Mouse (Mus musculus): Measurements from ENCODE around the gene Klf12. TPM values are rescaled to one million over a fixed set of nuclear protein-coding genes. Genes with fewer than 3 reads are reported as not detected.

Gene Klf12
- polyA plus RNA-seq, 1 experiment from 2014 or later: 50.3 TPM

- H3K27ac ChIP-seq (replicated peaks): no peak overlapping the region
- 0 out of 2 replicates have a peak, but pooled peaks cover 3% of the 10 kb centered on the region for H3K36me3 ChIP-seq
- 35% methylated on average over 6 of the region's 6 CpGs for WGBS
- H3K27me3 ChIP-seq: no peaks in the 10 kb centered on the region
- H3K4me1 ChIP-seq: peaks cover 11% of the 10 kb centered on the region; the same call in 1 of the 2 replicates
- no peak for ATAC-seq (ENCODE audit: low FRiP score, low read depth)
- H3K9me3 ChIP-seq: no peaks in the 10 kb centered on the region
- H3K4me3 ChIP-seq: no peak overlapping the region
- H3K9ac ChIP-seq (replicated peaks): no peak overlapping the region
- no peak overlapping the region for H3K4me2 ChIP-seq (replicated peaks)
Measured at GRCm38 (mm10) chr14:100113419-100113818, 171.1 kb downstream of the Klf12 start.

GRCm38 (mm10) chr14:100111735-100112134 lies 172.7 kb downstream of the Klf12 start:
- Histone ChIP-seq H3K27ac (replicated peaks) (no peak overlapping the region), H3K9ac (replicated peaks) (no peak overlapping the region), H3K4me2 (replicated peaks) (no peak overlapping the region), H3K4me1 (peaks cover 11% of the 10 kb centered on the region; the same call in 1 of the 2 replicates), H3K27me3 (no peaks in the 10 kb centered on the region), H3K36me3 (0 out of 2 replicates have a peak, but pooled peaks cover 5% of the 10 kb centered on the region), H3K4me3 (no peak overlapping the region), H3K9me3 (no peaks in the 10 kb centered on the region)
- 0% methylated on average over 1 of the region's 1 CpGs for WGBS
- no peak for ATAC-seq (ENCODE audit: low FRiP score, low read depth)

- no peak overlapping the region for H3K9ac ChIP-seq (replicated peaks)
- peaks cover 23% of the 10 kb centered on the region for H3K4me1 ChIP-seq
- no peak for ATAC-seq (ENCODE audit: low FRiP score, low read depth)
- no peak overlapping the region for H3K4me2 ChIP-seq (replicated peaks)
- WGBS: 16% methylated on average over 6 of the region's 6 CpGs
- no peaks in the 10 kb centered on the region for H3K9me3 ChIP-seq
- H3K4me3 ChIP-seq: no peak overlapping the region
- no peaks in the 10 kb centered on the region for H3K27me3 ChIP-seq
- no peak overlapping the region for H3K27ac ChIP-seq (replicated peaks)
- H3K36me3 ChIP-seq: peaks cover 5% of the 10 kb centered on the region; the same call in 1 of the 2 replicates
Measured at GRCm38 (mm10) chr14:100109563-100109962, 174.9 kb downstream of the Klf12 start.

DNA sequence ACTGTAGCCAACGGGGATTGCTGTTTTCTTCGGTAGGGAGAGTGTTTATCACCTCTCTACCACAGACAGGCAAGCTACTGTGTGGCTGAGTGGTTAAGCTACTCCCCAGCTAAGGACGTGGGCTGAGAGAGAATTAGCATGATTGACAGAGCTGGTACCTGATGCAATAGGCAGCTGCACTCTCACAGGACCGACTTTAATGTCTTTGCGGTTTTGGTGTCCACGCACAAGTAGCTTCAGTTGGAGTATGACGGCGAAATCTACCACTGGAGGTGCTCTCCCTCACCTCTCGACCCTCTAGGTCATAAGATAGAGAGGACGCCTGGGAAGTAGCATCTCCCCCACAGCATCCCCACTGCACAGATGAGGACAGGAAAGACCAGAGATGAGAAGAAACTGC lies 178.9 kb downstream of the Klf12 start:
- Histone ChIP-seq H3K36me3 (peaks cover 5% of the 10 kb centered on the region; the same call in 1 of the 2 replicates), H3K4me1 (peaks cover 31% of the 10 kb centered on the region), H3K4me2 (replicated peaks) (no peak overlapping the region), H3K9ac (replicated peaks) (no peak overlapping the region), H3K9me3 (no peaks in the 10 kb centered on the region), H3K27me3 (no peaks in the 10 kb centered on the region), H3K27ac (replicated peaks) (no peak overlapping the region), H3K4me3 (no peak overlapping the region)
- no peak for ATAC-seq (ENCODE audit: low FRiP score, low read depth)
- 85% methylated on average over 10 of the region's 10 CpGs for WGBS

DNA sequence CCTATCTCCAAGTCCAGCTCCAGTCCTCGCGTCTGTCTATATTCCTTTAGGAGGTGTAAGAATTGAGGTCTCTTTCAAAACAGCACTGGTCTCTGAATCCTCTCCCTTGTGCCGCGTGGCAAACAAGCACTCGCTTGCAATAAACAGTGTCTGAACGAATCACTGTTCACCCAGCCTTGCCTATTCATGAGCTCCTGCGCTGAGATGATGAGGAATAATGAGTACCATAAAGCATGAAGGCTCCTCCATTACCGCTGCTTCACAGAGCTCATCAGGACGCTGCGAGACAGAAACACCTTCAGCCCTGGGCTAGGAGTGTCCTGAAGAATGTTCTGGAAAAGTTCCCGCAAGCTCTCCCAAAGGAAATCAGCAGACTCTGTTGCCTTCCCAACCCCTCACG lies 179.7 kb downstream of the Klf12 start:
- no peak overlapping the region for H3K4me2 ChIP-seq (replicated peaks)
- ATAC-seq (ENCODE audit: low FRiP score, low read depth): peak; percentile 31; the same call in 1 of the 2 replicates
- peaks cover 29% of the 10 kb centered on the region for H3K4me1 ChIP-seq
- H3K27me3 ChIP-seq: no peaks in the 10 kb centered on the region
- no peak overlapping the region for H3K4me3 ChIP-seq
- no peaks in the 10 kb centered on the region for H3K9me3 ChIP-seq
- no peak overlapping the region for H3K9ac ChIP-seq (replicated peaks)
- 77% methylated on average over 12 of the region's 12 CpGs for WGBS
- H3K36me3 ChIP-seq: peaks cover 5% of the 10 kb centered on the region; the same call in 1 of the 2 replicates
- peak overlapping the region; percentile 35; the same call in 1 of the 2 replicates for H3K27ac ChIP-seq (replicated peaks)

DNA sequence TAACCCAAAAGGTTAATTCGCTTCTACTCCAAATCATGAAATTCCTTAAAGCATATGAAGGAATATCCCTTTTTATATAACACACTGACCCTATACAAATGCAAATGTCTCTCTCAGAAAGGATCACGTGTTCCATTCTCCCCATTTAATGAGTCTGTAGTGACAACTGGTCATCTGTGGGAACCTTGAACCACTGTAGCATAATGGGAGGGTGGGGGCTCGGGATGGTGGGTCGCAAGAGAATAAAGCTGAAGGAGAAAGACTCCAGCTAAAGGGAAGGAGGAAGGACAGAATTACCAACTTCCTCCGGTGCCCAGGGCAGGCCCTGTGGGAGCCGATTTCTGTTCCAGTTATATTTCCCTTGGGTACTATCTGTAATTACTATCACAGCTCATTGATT lies 180.7 kb downstream of the Klf12 start:
- H3K4me2 ChIP-seq (replicated peaks): no peak overlapping the region
- 0 out of 2 replicates have a peak overlapping the region, but pooled peaks have one; percentile 20 for H3K27ac ChIP-seq (replicated peaks)
- no peaks in the 10 kb centered on the region for H3K9me3 ChIP-seq
- 49% methylated on average over 6 of the region's 6 CpGs for WGBS
- ATAC-seq (ENCODE audit: low FRiP score, low read depth): peak; percentile 81
- H3K36me3 ChIP-seq: peaks cover 5% of the 10 kb centered on the region; the same call in 1 of the 2 replicates
- no peaks in the 10 kb centered on the region for H3K27me3 ChIP-seq
- H3K4me1 ChIP-seq: peaks cover 25% of the 10 kb centered on the region
- H3K4me3 ChIP-seq: no peak overlapping the region
- no peak overlapping the region for H3K9ac ChIP-seq (replicated peaks)

DNA sequence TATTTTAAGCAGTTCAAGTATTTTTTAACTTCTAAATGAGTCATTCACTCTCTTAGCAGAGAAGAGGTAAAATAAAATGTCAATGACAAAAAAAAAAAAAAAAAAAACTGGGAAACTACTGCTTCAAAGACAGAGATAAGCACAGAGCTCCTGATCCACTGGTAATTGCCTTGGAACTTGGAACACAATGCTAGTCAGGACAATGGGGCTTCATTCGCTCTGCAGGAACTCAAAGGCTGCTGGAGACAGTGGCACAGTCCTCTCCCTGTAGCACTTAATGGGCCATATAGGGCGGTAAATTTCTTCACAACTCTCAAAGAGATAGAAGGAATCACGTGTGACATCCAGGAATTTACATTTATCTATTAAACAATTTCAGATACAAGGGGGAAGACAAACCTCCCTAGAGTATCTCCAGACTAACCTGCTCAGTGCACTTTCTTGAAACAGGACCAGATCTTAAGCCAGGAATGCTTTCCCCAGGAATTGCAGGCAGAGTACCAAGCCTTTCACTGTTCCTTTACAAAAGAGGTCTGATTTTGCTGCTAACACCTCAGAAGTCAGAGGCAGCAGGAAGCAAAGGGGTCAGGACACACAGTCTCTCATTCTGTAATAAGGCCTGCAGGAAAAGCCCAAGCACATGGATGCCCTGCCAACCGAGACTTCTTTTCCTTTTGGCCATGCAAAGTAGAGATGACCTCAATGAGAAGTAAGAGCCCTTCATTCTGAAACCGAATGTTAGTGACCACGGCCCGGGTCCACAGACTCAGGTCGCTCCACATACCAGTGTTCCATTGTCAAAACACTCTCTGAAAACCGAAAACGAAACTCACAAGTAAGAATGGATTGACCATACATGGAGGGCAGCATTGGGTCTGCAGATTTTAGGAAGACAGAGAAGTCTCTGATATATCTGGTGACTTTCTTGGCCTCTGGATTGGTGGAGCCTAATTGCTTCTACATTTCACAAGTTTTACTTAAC lies 187.0 kb downstream of the Klf12 start:
- 62% methylated on average over 10 of the region's 10 CpGs for WGBS
- no peaks in the 10 kb centered on the region for H3K36me3 ChIP-seq
- H3K27me3 ChIP-seq: no peaks in the 10 kb centered on the region
- H3K4me3 ChIP-seq: no peak overlapping the region
- no peak for ATAC-seq (ENCODE audit: low FRiP score, low read depth)
- H3K27ac ChIP-seq (replicated peaks): no peak overlapping the region
- H3K9me3 ChIP-seq: no peaks in the 10 kb centered on the region
- peaks cover 16% of the 10 kb centered on the region for H3K4me1 ChIP-seq
- no peak overlapping the region for H3K9ac ChIP-seq (replicated peaks)
- H3K4me2 ChIP-seq (replicated peaks): no peak overlapping the region

GRCm38 (mm10) chr14:100095730-100096129 lies 188.7 kb downstream of the Klf12 start:
- peaks cover 16% of the 10 kb centered on the region for H3K4me1 ChIP-seq
- no peaks in the 10 kb centered on the region for H3K36me3 ChIP-seq
- H3K9me3 ChIP-seq: no peaks in the 10 kb centered on the region
- no peaks in the 10 kb centered on the region for H3K27me3 ChIP-seq
- H3K27ac ChIP-seq (replicated peaks): no peak overlapping the region
- WGBS: 72% methylated on average over 3 of the region's 3 CpGs
- no peak overlapping the region for H3K4me2 ChIP-seq (replicated peaks)
- H3K4me3 ChIP-seq: no peak overlapping the region
- no peak for ATAC-seq (ENCODE audit: low FRiP score, low read depth)
- H3K9ac ChIP-seq (replicated peaks): no peak overlapping the region

DNA sequence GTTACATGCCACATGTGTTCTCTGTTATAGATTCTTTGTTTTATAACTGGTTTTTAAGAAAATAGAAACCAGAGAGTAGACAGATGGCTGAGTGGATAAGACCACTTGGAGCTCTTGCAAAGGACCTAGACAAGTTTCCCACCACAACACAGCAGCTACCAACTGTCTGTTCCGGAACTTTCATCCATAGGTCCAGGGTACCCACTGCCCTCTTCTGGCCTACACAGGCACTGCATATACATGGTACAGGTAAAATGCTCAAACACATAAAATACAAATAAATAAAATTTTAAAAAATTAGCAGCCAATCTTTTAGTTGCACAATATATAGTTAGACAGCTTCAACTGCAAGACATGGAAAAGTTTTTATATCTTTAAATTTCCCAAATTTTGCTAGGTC lies 194.0 kb downstream of the Klf12 start:
- H3K9ac ChIP-seq (replicated peaks): no peak overlapping the region
- H3K4me1 ChIP-seq: no peaks in the 10 kb centered on the region
- no peak overlapping the region for H3K27ac ChIP-seq (replicated peaks)
- H3K27me3 ChIP-seq: no peaks in the 10 kb centered on the region
- H3K4me3 ChIP-seq: no peak overlapping the region
- ATAC-seq (ENCODE audit: low FRiP score, low read depth): no peak
- no peaks in the 10 kb centered on the region for H3K36me3 ChIP-seq
- no peak overlapping the region for H3K4me2 ChIP-seq (replicated peaks)
- no peaks in the 10 kb centered on the region for H3K9me3 ChIP-seq
- 93% methylated on average over 1 of the region's 1 CpGs for WGBS

DNA sequence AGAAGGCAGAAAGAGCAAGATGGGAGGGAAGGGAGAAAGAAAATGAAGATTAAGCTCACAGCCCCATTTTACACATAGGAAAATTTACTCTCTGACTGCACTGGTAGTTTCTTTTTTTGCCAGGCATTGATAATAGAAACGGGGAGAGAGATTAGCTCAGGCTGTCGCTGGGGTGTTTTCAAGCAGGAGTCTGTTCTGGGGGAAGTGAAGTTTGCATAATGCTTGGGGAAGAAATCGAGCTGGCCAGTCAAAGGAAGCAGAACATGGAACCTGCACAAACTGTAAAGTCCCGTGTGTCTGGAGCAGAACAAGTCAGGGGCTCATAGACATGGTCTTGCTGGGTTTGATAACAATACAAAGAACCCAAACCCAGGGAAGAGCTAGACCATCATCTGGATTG lies 204.9 kb downstream of the Klf12 start:
- no peak overlapping the region for H3K9ac ChIP-seq (replicated peaks)
- no peak for ATAC-seq (ENCODE audit: low FRiP score, low read depth)
- no peaks in the 10 kb centered on the region for H3K9me3 ChIP-seq
- H3K27me3 ChIP-seq: no peaks in the 10 kb centered on the region
- WGBS: 77% methylated on average over 4 of the region's 4 CpGs
- H3K36me3 ChIP-seq: no peaks in the 10 kb centered on the region
- no peaks in the 10 kb centered on the region for H3K4me1 ChIP-seq
- no peak overlapping the region for H3K27ac ChIP-seq (replicated peaks)
- no peak overlapping the region for H3K4me3 ChIP-seq
- no peak overlapping the region for H3K4me2 ChIP-seq (replicated peaks)

- H3K27ac ChIP-seq (replicated peaks): no peak overlapping the region
- peaks cover 7% of the 10 kb centered on the region; the same call in 1 of the 2 replicates for H3K4me1 ChIP-seq
- H3K36me3 ChIP-seq: no peaks in the 10 kb centered on the region
- ATAC-seq (ENCODE audit: low FRiP score, low read depth): no peak
- no peak overlapping the region for H3K4me2 ChIP-seq (replicated peaks)
- 77% methylated on average over 12 of the region's 12 CpGs for WGBS
- H3K9me3 ChIP-seq: no peaks in the 10 kb centered on the region
- H3K4me3 ChIP-seq: no peak overlapping the region
- H3K9ac ChIP-seq (replicated peaks): no peak overlapping the region
- H3K27me3 ChIP-seq: no peaks in the 10 kb centered on the region
Measured at GRCm38 (mm10) chr14:100072431-100073195, 211.9 kb downstream of the Klf12 start.

Measured in midbrain, embryonic 12.5 days (tissue).